In genomic region chr1:39759231-39760175, GRCm38 (mm10) we compare ENCODE assay signal across 11 mouse cellular contexts. TPM values are rescaled to one million over a fixed set of nuclear protein-coding genes. Genes with fewer than 3 reads are reported as not detected.
DNase-seq lines count a peak whose midpoint lies in the region; ATAC-seq lines count a peak whose summit lies in the region.
"Had no signal": no experiment of that assay in that cellular context is flagged by ENCODE, and none has a peak within 500 bp of the region (broad histone marks: within the 10 kb centered on the region; RNA-seq: fewer than 3 reads in every experiment).

No protein-coding gene starts in this region.

- H3K9ac ChIP-seq in midbrain, embryonic 15.5 days = no peak overlapping the region
- H3K9ac ChIP-seq: midbrain, embryonic 13.5 days had no signal

- no peaks in the 10 kb centered on the region for H3K36me3 ChIP-seq in midbrain, embryonic 15.5 days (replicated peaks)
- H3K36me3 ChIP-seq: midbrain, embryonic 13.5 days had no signal

- ATAC-seq in erythroid progenitor cell, adult 5-6 weeks (replicated peaks; ENCODE audit: low FRiP score, poor library complexity, severe bottlenecking) = no peak
- no peak for ATAC-seq in midbrain, embryonic 15.5 days (replicated peaks)
- ATAC-seq: midbrain, embryonic 13.5 days had no signal

- intact Hi-C loops in heart, postnatal 14 days (cut with DNase I) = loop anchor here (2.0 to 5.0 kb wide), 2 partner anchors 73 to 223 kb away; no protein-coding TSS in a partner anchor

- no peak overlapping the region for H3K27ac ChIP-seq in midbrain, embryonic 15.5 days
- H3K27ac ChIP-seq: left cerebral cortex, adult 2 months; midbrain, embryonic 13.5 days had no signal

- peaks cover 13% of the 10 kb centered on the region for H3K4me1 ChIP-seq in midbrain, embryonic 15.5 days

- no peaks in the 10 kb centered on the region for H3K27me3 ChIP-seq in midbrain, embryonic 15.5 days (replicated peaks)
- H3K27me3 ChIP-seq: midbrain, embryonic 13.5 days had no signal

- WGBS in midbrain, embryonic 15.5 days = 56% methylated on average over 9 of the region's 9 CpGs

- H3K4me3 ChIP-seq in midbrain, embryonic 15.5 days = no peak overlapping the region
- H3K4me3 ChIP-seq: left cerebral cortex, adult 2 months; midbrain, embryonic 13.5 days had no signal

- H3K9me3 ChIP-seq in midbrain, embryonic 15.5 days = no peaks in the 10 kb centered on the region
- H3K9me3 ChIP-seq: midbrain, embryonic 13.5 days had no signal

- peak; percentile 73 to 74 for DNase-seq in adrenal gland, adult (ENCODE audit: inconsistent age in 2 of 2, low spot score in 1 of 2)
- no peak for DNase-seq in adrenal gland, postnatal 4 days (ENCODE audit: low spot score in 2 of 2)
- peak; percentile 24 for DNase-seq in urinary bladder, postnatal 25 days (ENCODE audit: low spot score)
- DNase-seq in urinary bladder, postnatal 10 days (ENCODE audit: low spot score) = no peak
- DNase-seq in heart, postnatal 14 days = peak; percentile 45 to 49
- no peak for DNase-seq in ovary, postnatal 36 days (ENCODE audit: low spot score)

- H3K4me2 ChIP-seq in midbrain, embryonic 15.5 days = no peak overlapping the region
- H3K4me2 ChIP-seq: midbrain, embryonic 13.5 days had no signal

RNA-seq across cellular contexts. Expression of gene Rfx8, which starts 38.7 kb away (rescaled TPM):
- under 1 TPM; 0.39 to 0.93 TPM for total RNA-seq in adrenal gland, postnatal 4 days (2021)
- under 1 TPM; 0.32 to 0.36 TPM for total RNA-seq in heart, postnatal 14 days (2021)
- total RNA-seq in erythroid progenitor cell, adult 5-6 weeks (2015; ENCODE audit: low replicate concordance) = not detected in 2 replicates
- total RNA-seq in erythroid progenitor cell, adult 5-6 weeks (2017; ENCODE audit: low replicate concordance) = not detected in 2 replicates
- polyA plus RNA-seq in midbrain, embryonic 15.5 days (2015; fragmentation: Nextera tagmentation; extraction: Ambion mirVana) = 0.31 and 0.32 TPM in 2 replicates

RNA-seq across cellular contexts. Expression of gene Gm3646, which starts 45.6 kb away (rescaled TPM):
- not detected for total RNA-seq in adrenal gland, postnatal 4 days (2021)
- 1 to 10 TPM; 6.4 to 7.6 TPM for total RNA-seq in heart, postnatal 14 days (2021)
- total RNA-seq in erythroid progenitor cell, adult 5-6 weeks (2015; ENCODE audit: low replicate concordance) = not detected in 2 replicates
- total RNA-seq in erythroid progenitor cell, adult 5-6 weeks (2017; ENCODE audit: low replicate concordance) = not detected in 2 replicates
- polyA plus RNA-seq in midbrain, embryonic 15.5 days (2015; fragmentation: Nextera tagmentation; extraction: Ambion mirVana) = not detected in 2 replicates
- total RNA-seq: left cerebral cortex, adult 2 months had no signal
- polyA plus RNA-seq: midbrain, embryonic 13.5 days; urinary bladder, adult 2 months had no signal

Comparison
In these comparisons a context has a peak if more than half of its experiments do, and no peak if none do; other contexts are left out.
1. DNase-seq: peak in adrenal gland, adult (2 of 2), urinary bladder, postnatal 25 days (single experiment) and heart, postnatal 14 days (2 of 2); none in adrenal gland, postnatal 4 days (0 of 2), urinary bladder, postnatal 10 days (single experiment) and ovary, postnatal 36 days (single experiment).
2. RNA of gene Gm3646, which starts 45.6 kb away (total RNA-seq): 6.4 to 7.6 TPM in heart, postnatal 14 days; not detected in adrenal gland, postnatal 4 days and not detected in erythroid progenitor cell, adult 5-6 weeks; every median in the first group is over 4 times any median in the second.